Mouse (Mus musculus) heart, adult 9 months (tissue): ENCODE measurements at regions not wholly inside any gene's neighbourhood (a gene's known extent, or its start where the extent isn't known, plus 50 kb on each side); places are given as distances from the start of the nearest gene placed in this dataset.

ENCODE experiments used
- DNase-seq, 2 experiments: peaks; one replicate each; pipeline ENCODE4 v3.0.0; 2022; ENCODE audit warnings: low spot score in 2 of 2

DNA sequence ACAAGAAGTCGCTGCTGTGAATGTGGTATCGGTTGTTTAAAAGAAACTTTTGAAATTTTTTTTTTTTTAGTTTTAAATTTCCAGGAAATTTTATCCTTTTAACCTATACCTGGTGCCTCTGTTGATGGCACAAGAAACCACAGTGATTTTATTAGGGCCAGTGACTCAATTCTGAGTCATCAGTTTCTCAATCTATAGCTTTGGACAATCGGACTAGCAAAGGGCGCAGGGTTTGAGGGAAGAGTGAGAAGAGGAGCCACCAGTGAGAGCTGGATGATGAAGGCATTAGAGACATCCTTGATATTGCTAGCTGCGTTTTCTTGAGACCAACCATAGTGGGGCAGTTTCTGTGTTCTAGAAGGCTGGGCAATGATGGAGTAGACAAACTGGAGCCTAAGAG lies 55.4 kb upstream of the Il33 start:
- DNase-seq, result no peak

DNA sequence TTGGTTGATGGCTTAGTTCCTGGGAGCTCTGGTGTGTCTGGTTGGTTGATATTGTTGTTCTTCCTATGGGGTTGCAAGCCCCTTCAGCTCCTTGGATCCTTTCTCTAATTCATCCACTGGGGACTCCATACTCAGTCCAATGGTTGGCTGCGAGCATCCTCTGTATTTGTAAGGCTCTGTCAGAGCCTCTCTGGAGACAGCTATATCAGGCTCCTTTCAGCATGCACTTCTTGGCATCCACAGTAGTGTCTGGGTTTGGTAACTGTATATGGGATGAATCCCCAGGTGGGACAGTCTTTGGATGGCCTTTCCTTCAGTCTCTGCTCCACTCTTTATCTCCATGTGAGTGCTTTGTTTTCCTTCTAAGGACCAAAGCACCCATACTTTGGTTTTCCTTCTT lies 55.9 kb upstream of the Ranbp6 start:
- peak; percentile 21 to 49 for DNase-seq

DNA sequence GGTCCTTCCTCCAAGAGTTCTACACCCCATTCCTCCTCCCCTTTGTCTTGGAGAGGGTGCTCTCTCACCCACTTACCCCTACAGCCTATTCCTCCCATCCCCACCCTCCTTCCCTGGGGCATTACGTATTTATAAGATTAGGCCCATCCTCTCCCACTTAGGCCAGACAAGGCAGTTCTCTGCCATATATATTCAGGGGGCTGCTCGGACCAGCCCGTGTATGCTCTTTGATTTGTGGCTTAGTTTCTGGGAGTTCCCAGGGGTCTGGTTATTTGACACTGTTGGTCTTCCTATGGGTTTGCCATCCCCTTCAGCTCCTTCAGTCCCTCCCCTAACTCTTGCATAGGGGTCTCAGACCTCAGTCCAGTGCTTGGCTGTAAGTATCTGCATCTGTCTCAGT lies 54.0 kb upstream of the Ranbp6 start:
- no peak for DNase-seq

DNA sequence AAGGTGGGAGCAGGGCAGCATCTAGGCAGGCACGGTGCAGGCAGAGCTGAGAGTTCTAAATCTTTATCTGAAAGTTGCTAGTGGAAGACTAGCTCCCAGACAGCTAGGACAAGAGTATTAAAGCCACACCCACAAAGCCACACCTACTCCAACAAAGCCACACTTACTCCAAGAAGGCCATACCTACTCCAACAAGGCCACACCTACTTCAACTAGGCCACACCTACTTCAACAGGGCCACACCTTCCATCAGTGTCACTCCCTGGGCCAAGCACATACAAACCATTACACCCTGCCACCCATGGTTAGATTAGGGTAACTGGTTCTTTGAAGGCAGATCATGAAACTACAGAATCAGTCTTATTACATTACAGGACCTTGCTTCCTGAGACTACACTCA lies 52.4 kb upstream of the Ranbp6 start:
- DNase-seq, result no peak

GRCm38 (mm10) chr19:29862808-29863207 lies 50.0 kb upstream of the Ranbp6 start:
- peak; percentile 43 to 53 for DNase-seq
